Mouse (Mus musculus) layer of hippocampus, adult 2 months (tissue): ENCODE measurements at regions not wholly inside any gene's neighbourhood (a gene's known extent, or its start where the extent isn't known, plus 50 kb on each side); places are given as distances from the start of the nearest gene placed in this dataset.
"Not testable (repeated sequence)": the region's sequence is repeated elsewhere in the genome, so short reads cannot be mapped to it uniquely, and the experiment has no call there.

Experiments
- DNase-seq, 2 experiments: peaks; one replicate each; pipeline ENCODE4 v3.0.0; 2022; ENCODE audit warnings: low spot score in 2 of 2
- H3K27ac ChIP-seq: fragments of 200-600 bp; 2 replicates; pipeline ENCODE4 v1.8.1; 2022
- H3K4me3 ChIP-seq: fragments of 200-600 bp; 2 replicates; pipeline ENCODE4 v1.8.1; 2022; ENCODE audit warnings: mild to moderate bottlenecking
- CTCF ChIP-seq: fragments of 200-600 bp; conservative IDR thresholded peaks from 2 replicates; pipeline ENCODE4 v1.8.1; 2022; ENCODE audit warnings: antibody characterized with exemption, mild to moderate bottlenecking, moderate library complexity

DNA sequence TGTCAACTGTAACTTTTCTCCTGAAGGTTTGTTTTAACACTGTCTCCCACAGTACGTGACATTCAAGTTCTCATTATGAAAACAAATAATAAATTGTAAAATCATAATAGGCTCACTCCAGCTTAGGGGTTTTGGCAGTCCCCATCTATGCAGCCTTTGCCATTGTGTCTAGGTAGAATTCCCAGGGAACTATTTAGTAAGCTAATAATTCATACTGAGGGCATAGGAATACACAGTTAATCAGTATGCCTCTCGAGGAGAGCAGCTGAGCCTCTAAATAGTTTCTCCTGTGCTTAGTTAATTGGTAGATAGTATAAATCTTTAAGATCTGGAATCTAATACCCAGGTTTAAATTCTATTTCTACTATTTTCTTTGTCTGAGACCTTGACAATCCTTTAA, 191.7 kb downstream of the Tprg start:
- no peak for TF ChIP-seq CTCF
- DNase-seq: no peak
- no peak overlapping the region for H3K27ac ChIP-seq

DNA sequence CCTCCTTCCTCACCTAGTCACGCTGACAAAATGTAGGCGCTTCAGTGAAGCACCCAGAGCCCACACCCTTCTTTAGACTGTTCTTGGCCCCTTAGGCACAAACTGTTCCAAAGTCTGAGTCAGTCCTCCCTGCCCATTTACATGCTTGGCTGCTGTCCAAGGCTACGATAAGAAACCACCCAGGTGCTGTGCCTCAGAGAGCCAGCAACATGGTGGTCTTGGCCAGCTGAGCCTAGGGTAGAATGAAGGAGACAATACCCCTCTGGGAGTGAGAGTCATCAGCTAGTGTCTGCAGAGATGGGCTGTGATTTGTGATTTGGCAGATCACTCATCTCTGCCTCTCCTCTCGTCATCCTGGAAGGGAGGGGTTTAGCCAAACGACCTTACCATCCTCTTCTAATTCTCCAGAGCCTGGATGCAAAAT, 197.2 kb downstream of the Tprg start:
- TF ChIP-seq CTCF: no peak
- Histone ChIP-seq H3K4me3 (no peak overlapping the region), H3K27ac (no peak overlapping the region)
- DNase-seq: no peak

More for the DNA sequence above, 191.7 kb downstream of the Tprg start:
- no peak overlapping the region for H3K4me3 ChIP-seq

DNA sequence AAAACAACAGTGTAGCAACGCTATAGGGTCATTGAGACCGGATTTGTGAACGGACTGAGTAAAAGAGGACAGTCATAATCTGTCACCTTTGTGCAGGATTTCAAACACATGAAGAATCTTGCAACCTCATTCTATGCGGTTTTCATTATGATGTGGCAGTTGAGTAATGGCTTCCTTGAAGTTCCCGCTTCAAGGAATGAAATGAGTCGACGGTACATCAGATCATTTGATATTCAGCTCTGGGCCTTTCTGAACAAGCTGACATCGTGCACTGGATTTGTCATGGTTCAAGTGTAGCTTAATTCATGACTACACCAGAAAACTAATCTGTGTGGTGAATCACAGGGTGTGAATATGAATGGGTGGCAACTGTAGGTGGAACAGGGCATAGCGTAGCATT, 198.4 kb downstream of the Tprg start:
- no peak overlapping the region for H3K27ac ChIP-seq
- DNase-seq: no peak
- no peak for TF ChIP-seq CTCF
- no peak overlapping the region for H3K4me3 ChIP-seq

DNA sequence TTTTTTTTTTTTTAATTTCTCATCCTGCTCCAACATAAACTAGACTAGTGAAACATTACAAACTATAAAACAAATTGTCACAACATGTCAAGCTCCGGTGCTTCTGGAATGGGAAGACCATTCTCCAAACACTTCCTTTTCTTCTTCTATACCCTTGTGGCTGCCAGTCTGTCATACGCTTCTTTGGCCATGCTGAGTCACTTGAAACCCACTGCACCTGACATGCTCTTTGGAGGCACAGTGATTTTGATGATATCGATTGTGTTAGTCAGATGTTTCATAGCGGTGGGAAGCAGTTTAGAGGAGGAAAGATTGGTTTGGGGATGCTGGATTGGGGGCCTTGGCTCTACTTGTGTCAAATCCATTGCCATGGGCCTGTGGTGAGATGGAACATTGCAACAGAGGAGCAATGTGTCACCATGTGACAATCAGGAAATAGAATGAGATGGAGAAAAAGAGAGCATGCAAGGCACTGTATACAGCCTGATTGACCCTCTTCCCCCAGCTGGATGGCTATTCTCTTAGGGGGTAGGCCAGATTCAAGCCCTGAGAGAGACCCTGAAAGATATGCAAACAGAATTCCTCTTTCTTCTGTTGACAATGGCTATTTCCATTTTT, 197.0 kb upstream of the Trp63 start:
- Histone ChIP-seq H3K4me3 (no peak overlapping the region), H3K27ac (no peak overlapping the region)
- TF ChIP-seq CTCF: no peak
- no peak for DNase-seq

DNA sequence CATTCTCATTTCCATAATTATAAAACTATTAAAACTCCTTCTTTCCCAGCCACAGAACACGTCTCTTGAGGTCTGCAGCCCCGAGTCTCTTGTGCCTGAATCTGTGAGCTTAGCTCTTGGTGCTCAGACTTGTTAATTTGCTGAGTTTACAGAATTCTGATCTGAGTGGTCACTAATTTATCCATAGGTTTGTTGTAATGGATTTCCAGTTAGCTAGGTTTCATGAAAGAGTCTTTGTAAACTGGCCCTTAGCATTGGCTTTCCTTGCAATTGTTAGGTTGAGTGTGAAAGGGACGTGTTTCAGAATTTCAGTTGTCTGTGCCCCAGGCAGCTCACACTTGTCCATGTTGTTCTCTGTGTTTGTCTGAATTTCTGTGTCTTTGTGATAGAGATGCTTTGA, 192.7 kb upstream of the Trp63 start:
- H3K4me3 ChIP-seq: no peak overlapping the region
- TF ChIP-seq CTCF: no peak
- no peak for DNase-seq
- H3K27ac ChIP-seq: no peak overlapping the region

DNA sequence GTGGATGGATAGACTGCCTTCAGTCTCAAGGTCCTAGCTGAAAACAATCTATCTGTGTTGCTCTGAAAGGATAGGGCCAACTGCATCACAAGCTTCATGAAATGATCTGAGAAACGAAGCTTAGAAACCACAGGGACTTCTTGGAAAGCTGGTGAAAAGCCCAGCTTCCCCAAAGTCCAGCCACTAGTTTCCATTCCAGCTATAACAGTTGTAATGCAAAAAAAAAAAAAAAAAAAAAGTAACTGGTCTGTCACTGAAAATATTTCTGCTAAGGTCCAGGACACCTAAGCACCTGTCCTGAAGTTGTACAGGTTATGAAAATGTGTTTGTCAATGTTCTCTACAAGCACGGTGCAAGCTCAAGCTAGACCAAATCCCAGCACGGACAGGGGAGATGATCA, 189.4 kb upstream of the Trp63 start:
- no peak overlapping the region for H3K4me3 ChIP-seq
- DNase-seq: no peak
- no peak for TF ChIP-seq CTCF
- H3K27ac ChIP-seq: no peak overlapping the region

DNA sequence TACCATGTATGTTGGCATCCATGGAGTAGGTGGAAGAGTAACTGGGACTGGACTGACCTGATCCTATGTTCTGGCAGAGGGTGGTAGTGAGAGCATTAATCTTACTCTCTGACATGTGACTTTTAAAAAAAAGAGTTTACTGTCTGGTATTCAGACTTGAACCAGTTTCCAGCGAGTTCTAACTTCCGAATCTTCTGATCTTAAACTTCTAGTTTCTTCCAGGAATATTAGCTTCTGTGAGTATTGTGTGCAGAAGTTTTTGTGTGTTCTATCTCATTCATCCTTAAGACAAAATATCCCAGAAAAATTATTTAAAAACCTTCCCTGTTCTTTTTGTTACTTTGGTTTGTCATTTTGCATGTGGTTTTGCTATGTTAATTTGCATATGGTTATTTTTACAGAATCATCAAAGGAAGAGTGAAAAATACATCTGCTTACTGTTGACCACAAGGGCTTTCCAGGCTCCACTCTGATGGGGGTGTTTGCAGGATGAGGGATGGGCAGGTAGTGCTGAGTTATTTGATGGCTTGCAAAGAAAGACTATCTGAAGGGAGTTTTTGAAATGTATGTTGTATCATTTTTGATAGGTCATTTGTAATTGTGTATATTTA, 187.9 kb upstream of the Trp63 start:
- no peak for TF ChIP-seq CTCF
- DNase-seq: no peak
- no peak overlapping the region for H3K4me3 ChIP-seq

DNA sequence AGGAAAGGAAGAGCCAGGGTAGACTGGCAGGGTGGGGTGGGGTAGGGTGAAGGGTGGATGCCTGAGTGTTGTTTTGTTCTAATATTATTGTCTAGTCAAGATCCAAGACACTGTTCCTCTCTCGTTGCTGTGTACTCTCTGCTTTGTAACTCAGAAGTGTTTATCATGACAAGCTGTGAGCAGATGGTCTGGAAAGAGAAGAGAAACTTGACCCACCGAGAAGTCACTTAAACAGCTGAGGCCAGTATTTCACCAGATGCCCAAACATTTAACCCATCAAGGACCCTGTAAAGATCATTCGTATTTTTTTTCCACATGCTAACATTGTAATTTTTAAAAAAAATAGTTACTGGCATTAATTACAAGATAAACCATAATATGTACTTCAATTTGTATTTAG, 178.7 kb upstream of the Trp63 start:
- no peak for TF ChIP-seq CTCF
- no peak for DNase-seq
- Histone ChIP-seq H3K4me3 (no peak overlapping the region), H3K27ac (no peak overlapping the region)

More for the DNA sequence above, 187.9 kb upstream of the Trp63 start:
- H3K27ac ChIP-seq: no peak overlapping the region

DNA sequence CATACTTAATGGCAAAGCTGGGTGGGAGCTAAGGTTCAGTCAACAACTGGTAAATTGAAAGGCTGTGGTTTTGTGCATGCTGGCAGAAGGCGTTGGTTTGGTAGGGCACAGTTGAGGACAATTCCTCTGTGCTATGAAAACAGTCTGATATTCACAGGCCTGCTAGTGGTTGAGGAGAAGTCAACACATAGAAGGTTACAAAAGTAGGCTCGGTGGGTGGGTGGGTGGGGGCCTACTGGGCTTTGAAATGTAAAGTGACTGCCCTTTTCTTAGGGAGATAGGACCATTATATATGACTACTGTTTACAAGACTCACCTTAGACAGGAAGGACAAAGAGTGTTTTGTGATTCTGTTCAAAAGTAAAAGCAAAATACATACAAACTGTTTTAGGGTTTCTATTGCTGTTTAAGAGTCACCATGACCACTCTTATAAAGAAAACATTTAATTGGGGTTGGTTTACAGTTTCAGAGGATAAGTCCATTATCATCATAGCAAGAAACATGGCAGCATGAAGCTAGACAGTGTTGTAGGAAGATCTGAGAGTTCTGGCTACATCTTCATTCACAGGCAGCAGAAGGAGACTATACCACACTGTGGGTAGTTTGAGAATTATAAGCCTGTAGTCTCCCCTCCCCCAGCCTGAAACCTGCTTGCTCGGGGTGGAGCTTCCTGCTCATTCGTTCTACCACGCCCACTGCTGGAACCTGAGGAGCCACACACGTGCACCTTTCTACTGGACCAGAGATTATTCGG, 166.3 kb upstream of the Trp63 start:
- H3K4me3 ChIP-seq: no peak overlapping the region
- no peak for TF ChIP-seq CTCF
- no peak overlapping the region for H3K27ac ChIP-seq
- DNase-seq: no peak

DNA sequence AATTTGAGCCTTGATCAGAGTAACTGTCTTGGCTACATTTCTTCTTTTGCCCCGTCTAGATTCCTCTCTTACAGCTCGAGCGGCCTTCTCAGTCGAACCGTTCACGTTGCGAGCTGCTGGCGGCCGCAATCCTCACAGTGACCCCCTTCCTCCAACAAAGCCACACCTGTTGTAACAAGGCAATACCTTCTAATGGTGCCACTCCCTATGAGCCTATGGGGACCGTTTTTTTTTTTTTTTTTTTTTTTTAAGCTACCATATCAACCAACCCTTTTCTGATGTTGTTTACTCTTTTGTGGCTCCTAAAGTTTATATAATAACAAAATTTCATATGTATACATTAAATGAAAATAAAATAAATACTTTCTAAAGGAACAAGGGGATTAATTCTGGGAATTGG, 160.4 kb upstream of the Trp63 start:
- not testable (repeated sequence) for DNase-seq, H3K27ac ChIP-seq, H3K4me3 ChIP-seq

DNA sequence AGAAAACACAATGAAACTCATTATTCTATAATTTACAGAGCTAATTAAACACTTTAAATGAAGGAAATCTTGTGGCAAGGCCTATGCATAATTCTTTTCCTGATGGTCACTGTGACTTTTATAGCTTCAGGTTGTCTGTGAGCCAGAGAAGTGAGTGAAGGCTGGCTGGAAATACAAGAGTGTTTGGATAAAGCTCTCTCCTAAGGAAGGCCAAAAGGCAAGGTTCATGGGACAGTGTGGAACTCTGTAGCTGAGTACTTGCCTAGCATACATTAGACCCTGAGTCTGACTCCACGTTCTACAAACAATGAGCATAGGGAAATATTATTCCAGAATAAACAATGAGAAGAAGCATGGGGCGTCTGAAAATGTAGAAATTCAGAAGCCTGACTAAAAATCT, 159.9 kb upstream of the Trp63 start:
- DNase-seq: no peak
- Histone ChIP-seq H3K4me3 (no peak overlapping the region), H3K27ac (no peak overlapping the region)
- no peak for TF ChIP-seq CTCF

DNA sequence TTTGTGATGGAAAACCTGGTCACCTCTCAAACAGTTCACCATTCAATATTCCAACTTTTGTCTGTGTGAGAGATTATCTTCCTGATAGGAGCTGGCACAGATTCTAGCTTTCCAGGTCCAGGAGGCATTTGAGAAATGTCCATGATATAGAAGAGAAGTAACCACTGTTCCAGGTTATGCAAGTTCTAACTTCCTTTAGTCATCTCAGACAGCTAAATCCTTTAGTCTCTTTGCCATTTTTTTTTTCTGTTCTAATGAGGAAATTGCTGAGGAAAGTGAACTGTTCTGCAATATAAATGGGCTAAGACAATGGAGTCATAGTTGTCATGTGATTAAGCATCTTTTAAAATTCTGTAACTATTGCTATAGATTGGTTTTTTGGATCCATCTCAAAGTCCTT, 155.7 kb upstream of the Trp63 start:
- Histone ChIP-seq H3K4me3 (no peak overlapping the region), H3K27ac (peak overlapping the region; percentile 59)
- DNase-seq: no peak
- TF ChIP-seq CTCF: no peak

DNA sequence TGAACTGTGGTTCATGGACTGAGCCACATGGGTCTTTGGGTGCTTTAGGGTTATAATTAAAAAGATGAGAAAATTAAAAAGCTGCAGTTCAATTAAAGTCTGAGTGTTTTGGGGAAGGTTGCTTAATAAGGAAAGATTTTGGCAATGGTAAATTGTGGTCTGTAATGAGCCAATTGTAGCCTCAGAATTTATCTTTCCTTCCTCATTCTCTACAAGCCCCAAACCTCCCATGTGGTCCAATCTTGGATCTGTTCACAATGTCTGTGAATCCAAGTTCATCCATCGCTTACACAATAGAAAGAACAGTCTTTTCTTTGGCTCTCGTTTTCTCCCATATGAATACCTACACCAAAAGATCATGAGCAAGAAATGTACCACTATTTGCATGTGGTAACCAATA, 155.2 kb upstream of the Trp63 start:
- peak overlapping the region; percentile 59; the same call in 1 of the 2 replicates for H3K27ac ChIP-seq
- no peak for DNase-seq
- H3K4me3 ChIP-seq: no peak overlapping the region
- TF ChIP-seq CTCF: no peak

DNA sequence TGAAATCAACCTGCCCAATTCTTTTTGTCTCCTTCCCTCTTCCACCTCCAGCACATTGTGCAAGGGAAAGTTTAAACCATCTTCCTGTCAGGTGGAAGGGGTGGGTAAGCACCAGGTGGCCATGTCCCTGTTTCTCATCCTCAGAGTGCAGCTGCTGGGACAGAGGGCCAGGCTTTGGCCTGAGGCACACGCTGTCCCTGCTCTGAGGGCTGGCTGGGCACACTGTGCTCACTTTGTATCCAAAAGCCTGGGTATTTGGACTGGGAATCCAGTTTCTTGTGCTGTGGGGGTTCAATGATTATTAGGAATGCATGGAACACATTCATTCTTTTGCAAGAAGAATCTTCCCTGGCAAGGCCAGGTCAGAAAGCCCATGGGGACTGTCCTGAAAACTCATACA, 153.9 kb upstream of the Trp63 start:
- DNase-seq: no peak
- H3K27ac ChIP-seq: peak overlapping the region; percentile 58
- TF ChIP-seq CTCF: no peak
- no peak overlapping the region for H3K4me3 ChIP-seq
